Mouse (Mus musculus) kidney, postnatal 36 days (tissue): Measurements from ENCODE around the gene Rps4x.

Experiments used
- DNase-seq, 2 experiments: peaks; one replicate each; pipeline ENCODE4 v3.0.0; 2021 to 2022; ENCODE audit warnings: mixed read lengths in 2 of 2

Rps4x gene

GRCm38 (mm10) chrX:102188712-102189497 lies at the start of gene Rps4x:
Gene Rps4x, minus strand, starts transcription at chrX:102189394.
- peak; percentile 79 to 88 for DNase-seq

- DNase-seq = peak; percentile 16 to 63
Measured at GRCm38 (mm10) chrX:102219126-102219525, 29.9 kb upstream of the Rps4x start.

GRCm38 (mm10) chrX:102215356-102215755 lies 26.2 kb upstream of the Rps4x start:
- DNase-seq = peak in 1 of 2 experiments; percentile 56

- DNase-seq = no peak
Measured at GRCm38 (mm10) chrX:102190840-102191239, 1.6 kb upstream of the Rps4x start.

GRCm38 (mm10) chrX:102189581-102189980 lies 387 bp upstream of the Rps4x start:
- no peak for DNase-seq

- no peak for DNase-seq
Measured at GRCm38 (mm10) chrX:102187023-102187699, 2.0 kb downstream of the Rps4x start.

- no peak for DNase-seq
Measured at GRCm38 (mm10) chrX:102182575-102182974, 6.6 kb downstream of the Rps4x start.

- no peak for DNase-seq
Measured at GRCm38 (mm10) chrX:102175538-102176287, 13.5 kb downstream of the Rps4x start.

- no peak for DNase-seq
Measured at GRCm38 (mm10) chrX:102170900-102171299, 18.3 kb downstream of the Rps4x start.

GRCm38 (mm10) chrX:102170135-102170534 lies 19.1 kb downstream of the Rps4x start:
- DNase-seq = no peak

- no peak for DNase-seq
Measured at GRCm38 (mm10) chrX:102169724-102170123, 19.5 kb downstream of the Rps4x start.

GRCm38 (mm10) chrX:102166986-102167385 lies 22.2 kb downstream of the Rps4x start:
- no peak for DNase-seq

- no peak for DNase-seq
Measured at GRCm38 (mm10) chrX:102166521-102166920, 22.7 kb downstream of the Rps4x start.

- DNase-seq = no peak
Measured at GRCm38 (mm10) chrX:102163529-102163928, 25.7 kb downstream of the Rps4x start.

- peak in 1 of 2 experiments; percentile 36 for DNase-seq
Measured at GRCm38 (mm10) chrX:102163096-102163495, 26.1 kb downstream of the Rps4x start.

- no peak for DNase-seq
Measured at GRCm38 (mm10) chrX:102160528-102160927, 28.7 kb downstream of the Rps4x start.

- peak; percentile 20 to 68 for DNase-seq
Measured at GRCm38 (mm10) chrX:102159778-102160177, 29.4 kb downstream of the Rps4x start.

- DNase-seq = no peak
Measured at GRCm38 (mm10) chrX:102157423-102157791, 31.8 kb downstream of the Rps4x start.

GRCm38 (mm10) chrX:102156618-102157422 lies 32.4 kb downstream of the Rps4x start, which contains the start of gene Ercc6l:
Gene Ercc6l, minus strand, starts transcription at chrX:102157091.
- DNase-seq = peak; percentile 90 to 95

GRCm38 (mm10) chrX:102141157-102141556 lies 48.0 kb downstream of the Rps4x start:
- DNase-seq = no peak
